Mouse (Mus musculus): Measurements from ENCODE around the gene Naa16.

Gene Naa16

DNA sequence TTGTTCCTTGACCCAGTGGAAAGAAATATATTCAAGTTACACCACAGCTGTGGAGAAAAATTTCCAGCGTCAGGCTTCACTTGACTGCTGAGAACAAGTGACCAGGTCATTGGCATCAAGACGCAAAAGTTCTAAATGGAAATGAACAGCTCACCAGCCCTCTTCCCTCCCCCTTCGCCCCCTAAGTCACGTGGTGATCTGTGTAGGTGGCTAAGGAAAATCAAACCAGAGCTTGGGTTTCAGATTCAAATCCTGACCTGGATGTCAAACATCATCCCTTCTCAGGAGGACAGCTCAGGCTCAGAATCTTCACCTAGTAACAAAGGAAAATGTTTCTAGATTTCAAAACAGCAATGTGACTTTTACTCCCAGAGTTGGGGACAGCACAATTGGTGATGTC is 91.3 kb downstream of the Naa16 start:
- no peak for DNase-seq (ENCODE audit: low read depth, low spot score)

DNA sequence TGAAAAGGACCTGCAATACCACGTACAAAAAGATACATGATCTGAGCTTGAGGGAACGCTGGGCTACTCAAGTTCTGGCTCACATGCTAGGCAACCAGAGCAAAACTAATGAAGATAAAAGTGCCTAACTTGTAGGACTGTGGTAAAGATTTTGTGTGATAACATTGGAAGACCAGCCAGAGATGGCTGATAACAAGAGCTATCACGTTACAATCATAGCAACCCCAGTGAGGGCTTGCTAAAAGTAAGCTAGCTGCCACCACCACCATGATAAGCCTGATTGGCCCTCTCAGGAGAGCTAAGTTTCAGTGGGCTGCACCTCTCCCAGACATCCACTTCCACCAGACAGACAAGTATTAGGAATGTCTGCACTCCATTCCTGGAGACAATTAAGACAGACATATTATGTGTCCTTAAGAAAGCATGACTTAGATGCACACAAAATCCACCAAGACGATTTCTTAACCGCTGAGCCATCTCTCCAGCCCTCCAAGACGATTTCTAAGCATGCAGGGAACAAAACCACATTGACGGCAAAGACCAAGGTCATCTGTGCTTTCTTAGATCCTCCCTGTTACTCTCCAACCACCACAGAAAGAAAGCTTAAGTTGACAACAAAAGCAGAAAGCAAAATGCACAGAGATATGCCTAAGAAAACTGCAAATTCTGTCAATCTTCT is 92.1 kb downstream of the Naa16 start:
- DNase-seq (ENCODE audit: low read depth, low spot score): no peak

GRCm38 (mm10) chr14:79296836-79297235 is 93.7 kb downstream of the Naa16 start:
- no peak for DNase-seq (ENCODE audit: low read depth, low spot score)

- no peak for DNase-seq (ENCODE audit: low read depth, low spot score)
Observed at GRCm38 (mm10) chr14:79296201-79296600, 94.4 kb downstream of the Naa16 start.

- DNase-seq (ENCODE audit: low read depth, low spot score): no peak
Observed at GRCm38 (mm10) chr14:79295579-79295978, 95.0 kb downstream of the Naa16 start.

- no peak for DNase-seq (ENCODE audit: low read depth, low spot score)
Observed at GRCm38 (mm10) chr14:79294950-79295349, 95.6 kb downstream of the Naa16 start.

DNA sequence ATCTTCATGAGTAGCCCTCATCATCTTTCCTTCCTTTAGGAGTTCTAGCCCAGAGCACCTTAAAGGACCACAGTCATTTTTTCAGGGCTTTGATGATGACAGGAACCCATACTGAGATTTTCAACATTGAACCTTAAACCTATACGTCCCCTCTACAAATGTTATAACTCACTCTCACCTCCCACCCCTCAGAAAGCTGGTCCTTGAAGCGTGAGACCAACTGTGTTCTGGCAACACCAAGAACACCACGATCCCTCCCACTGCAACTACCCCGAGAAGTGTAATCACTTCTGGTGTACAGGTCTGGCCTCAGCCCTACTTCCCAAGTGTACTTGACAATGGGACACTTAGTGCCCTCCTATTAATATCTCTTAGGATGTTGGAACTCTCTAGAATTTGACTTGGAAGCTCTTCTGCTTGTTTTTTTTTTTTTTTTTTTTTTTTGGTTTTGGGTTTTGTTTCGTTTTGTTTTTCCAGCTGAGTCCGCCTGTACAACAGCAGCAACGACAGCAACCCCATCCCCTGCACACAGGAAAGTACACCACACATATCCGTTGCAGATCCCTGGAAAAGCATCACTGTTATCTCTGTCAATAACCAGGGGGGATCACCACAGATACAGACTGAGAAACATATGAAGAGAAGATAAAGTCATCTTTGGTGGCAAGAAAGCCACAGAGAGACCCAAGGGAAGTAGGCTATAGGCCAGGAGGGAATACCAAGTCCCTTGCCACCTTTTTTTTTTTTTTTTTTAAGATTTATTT is 96.3 kb downstream of the Naa16 start:
- DNase-seq (ENCODE audit: low read depth, low spot score): no peak

GRCm38 (mm10) chr14:79293119-79293780 is 97.3 kb downstream of the Naa16 start:
- DNase-seq (ENCODE audit: low read depth, low spot score): no peak

- no peak for DNase-seq (ENCODE audit: low read depth, low spot score)
Observed at GRCm38 (mm10) chr14:79291629-79292028, 98.9 kb downstream of the Naa16 start.

DNA sequence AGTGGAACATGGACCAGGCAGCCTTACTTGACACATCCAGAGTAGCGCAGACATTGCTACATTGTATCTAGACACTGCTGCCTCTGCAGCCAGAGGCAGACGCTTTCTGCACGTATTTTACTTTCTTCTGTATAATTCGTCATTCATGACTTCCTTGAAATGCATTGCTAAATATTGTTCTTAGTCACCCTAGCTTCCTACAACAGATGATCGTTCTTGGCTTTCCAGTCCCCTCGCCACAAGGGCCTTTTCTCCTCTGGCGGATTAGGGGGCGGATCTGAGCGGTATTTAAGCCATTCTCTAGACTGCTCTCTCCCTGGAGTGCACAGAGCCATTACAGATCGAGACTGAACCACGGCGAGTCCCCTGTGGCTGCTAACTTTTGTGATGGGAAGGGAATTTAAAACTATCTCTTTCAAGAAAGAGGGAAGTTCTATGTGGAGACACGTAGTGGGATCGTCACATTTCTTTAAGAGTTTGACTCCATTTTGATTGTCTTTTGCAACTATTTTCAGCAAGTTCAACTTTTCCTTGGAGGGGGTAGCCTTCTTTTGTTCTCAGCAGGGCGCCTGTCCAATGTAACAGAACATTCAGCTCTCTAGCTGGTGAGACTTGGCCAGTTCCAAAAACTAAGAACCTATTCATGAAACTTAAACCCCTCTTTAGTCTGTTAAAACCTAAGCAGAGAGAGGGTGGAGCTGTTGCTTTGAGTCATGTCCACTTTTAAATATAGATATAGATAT is 99.7 kb downstream of the Naa16 start:
- DNase-seq (ENCODE audit: low read depth, low spot score): no peak

- DNase-seq (ENCODE audit: low read depth, low spot score): no peak
Observed at GRCm38 (mm10) chr14:79289909-79290308, 100.7 kb downstream of the Naa16 start.

DNA sequence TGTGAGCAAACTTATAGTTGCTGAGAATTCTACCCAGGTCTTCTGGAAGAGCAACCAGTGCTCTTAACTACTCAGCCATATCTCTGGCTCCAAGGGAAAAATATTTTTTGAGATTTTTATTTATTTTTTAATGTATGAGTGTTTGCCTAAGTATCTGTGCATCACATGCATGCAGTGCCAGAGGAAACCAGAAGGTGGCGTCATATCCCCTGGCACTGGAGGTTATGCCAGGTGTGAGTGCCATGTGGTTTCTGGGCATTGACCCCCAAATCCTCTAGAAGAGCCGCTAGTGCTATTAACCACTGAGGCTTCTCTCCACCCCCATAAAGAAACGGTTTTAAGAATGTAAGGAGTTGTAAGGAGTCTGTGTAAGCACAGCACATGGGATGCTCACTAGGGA is 102.3 kb downstream of the Naa16 start:
- no peak for DNase-seq (ENCODE audit: low read depth, low spot score)

- no peak for DNase-seq (ENCODE audit: low read depth, low spot score)
Observed at GRCm38 (mm10) chr14:79287251-79287863, 103.2 kb downstream of the Naa16 start.

DNA sequence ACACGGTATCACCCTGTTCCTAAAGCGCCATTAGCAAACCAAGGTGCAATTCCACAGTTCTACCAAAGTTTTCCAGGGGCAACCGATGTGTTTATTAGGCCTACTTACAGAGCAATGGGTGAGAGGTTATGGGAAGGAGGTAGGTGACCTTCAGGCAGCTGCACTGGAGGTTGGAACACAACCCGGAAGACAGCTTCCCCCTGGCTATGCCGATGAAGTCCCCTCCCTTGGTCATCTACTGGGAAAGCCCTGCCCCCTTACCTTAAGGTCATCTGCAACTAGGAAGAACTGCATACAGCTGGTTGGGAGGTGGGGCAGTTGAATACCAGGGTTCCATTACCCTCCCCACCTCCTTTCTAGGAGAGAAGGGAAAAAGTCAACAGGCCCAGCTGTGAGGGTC is 105.0 kb downstream of the Naa16 start:
- no peak for DNase-seq (ENCODE audit: low read depth, low spot score)

- DNase-seq (ENCODE audit: low read depth, low spot score): no peak
Observed at GRCm38 (mm10) chr14:79284616-79285015, 106.0 kb downstream of the Naa16 start.

DNA sequence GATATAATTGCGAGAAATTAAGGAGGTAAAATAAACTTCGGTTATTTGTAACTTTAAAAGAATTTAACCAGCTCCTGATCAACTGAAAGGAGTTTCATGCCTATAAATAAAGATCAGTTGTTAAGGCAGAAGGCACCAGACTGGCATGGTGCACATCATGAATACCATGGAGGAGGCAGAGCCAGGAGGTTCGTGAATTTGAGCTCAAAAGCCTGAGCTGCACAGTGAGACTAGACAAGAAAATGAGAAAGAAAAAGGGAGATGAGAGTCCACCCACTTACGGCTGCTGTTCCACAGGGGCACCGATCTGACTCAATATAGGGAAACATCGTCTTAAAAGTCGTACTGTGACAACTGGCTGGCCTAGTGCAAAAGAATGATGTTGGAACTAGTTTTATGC is 106.6 kb downstream of the Naa16 start:
- DNase-seq (ENCODE audit: low read depth, low spot score): no peak

DNA sequence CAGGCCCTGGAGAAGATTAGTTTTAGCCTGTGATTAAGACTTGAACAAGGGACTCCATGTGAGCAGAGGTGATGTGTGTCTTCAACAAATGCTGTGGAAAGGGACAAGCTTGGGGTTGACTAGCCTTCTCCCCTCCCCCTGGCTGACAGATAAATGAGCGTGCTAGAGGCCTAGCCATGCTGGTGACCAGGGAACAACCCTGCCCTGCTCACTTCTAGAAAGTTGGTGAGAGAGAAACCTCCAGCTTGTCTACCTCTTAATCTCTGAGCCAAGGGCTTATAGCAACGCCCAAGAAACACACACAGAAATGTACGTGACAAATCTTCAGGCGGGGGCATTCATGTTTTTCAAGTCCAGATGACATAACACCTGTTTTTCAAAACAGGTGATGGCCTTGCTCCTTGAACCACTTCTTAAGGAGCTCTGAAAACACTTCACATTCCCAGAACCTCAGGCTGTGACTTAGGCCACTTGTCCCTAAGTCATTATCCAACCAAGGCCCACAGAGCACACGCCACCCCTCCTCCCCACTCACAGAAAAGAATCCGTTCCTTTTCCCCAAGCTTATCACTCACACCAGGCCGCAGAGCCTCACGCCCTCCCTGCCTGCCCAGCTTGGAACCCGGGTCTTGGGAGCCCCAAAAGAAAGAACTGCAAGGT is 108.6 kb downstream of the Naa16 start:
- DNase-seq (ENCODE audit: low read depth, low spot score): no peak

- DNase-seq (ENCODE audit: low read depth, low spot score): no peak
Observed at GRCm38 (mm10) chr14:79280456-79280855, 110.1 kb downstream of the Naa16 start.

GRCm38 (mm10) chr14:79279494-79279893 is 111.1 kb downstream of the Naa16 start:
- no peak for DNase-seq (ENCODE audit: low read depth, low spot score)

DNA sequence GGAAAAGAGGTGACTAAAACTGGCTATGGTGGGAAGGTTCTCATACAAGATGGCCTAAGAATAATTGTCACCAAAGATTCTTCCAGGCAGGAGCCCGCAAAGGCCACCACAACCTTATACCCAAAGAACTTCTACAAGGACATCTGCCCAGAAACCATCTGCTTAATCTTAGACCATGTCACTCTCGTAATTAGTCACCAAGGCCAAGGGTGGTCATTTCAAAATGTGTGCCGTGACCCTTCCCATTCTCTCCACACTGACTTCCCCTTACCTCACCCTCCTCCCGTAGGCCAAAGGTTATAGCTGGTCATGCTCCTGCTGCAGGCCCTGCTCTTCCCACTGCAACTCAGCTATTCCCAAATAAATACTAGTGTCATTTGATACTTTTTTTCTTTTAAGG is 111.7 kb downstream of the Naa16 start:
- DNase-seq (ENCODE audit: low read depth, low spot score): no peak

GRCm38 (mm10) chr14:79277922-79278321 is 112.7 kb downstream of the Naa16 start:
- no peak for DNase-seq (ENCODE audit: low read depth, low spot score)

All from forelimb bud, embryonic 11.5 days (tissue).